Mouse (Mus musculus): Measurements from ENCODE around the gene Wdr1. TPM values are rescaled to one million over a fixed set of nuclear protein-coding genes. Genes with fewer than 3 reads are reported as not detected.

The Wdr1 gene
- 104 TPM for polyA plus RNA-seq (2015; fragmentation: Illumina TruSeq; extraction: RNeasy Lipid Tissue Mini Kit (QIAGEN cat#74804); ENCODE audit: low read depth, low replicate concordance)

GRCm38 (mm10) chr5:38563121-38563520 is at the start of gene Wdr1:
Gene Wdr1, minus strand, starts transcription at chr5:38563221.

GRCm38 (mm10) chr5:38502992-38503391 is 60.0 kb downstream of the Wdr1 start, which contains the start of gene Slc2a9:
Gene Slc2a9, minus strand, starts transcription at chr5:38503143.

Other genes with a start within 250 kb of the Wdr1 start
- 2.9 TPM for gene Drd5, start 243.9 kb downstream of the Wdr1 start, polyA plus RNA-seq (2015; fragmentation: Illumina TruSeq; extraction: RNeasy Lipid Tissue Mini Kit (QIAGEN cat#74804); ENCODE audit: low read depth, low replicate concordance)
- gene Slc2a9, start 60.1 kb downstream of the Wdr1 start, polyA plus RNA-seq (2015; fragmentation: Illumina TruSeq; extraction: RNeasy Lipid Tissue Mini Kit (QIAGEN cat#74804); ENCODE audit: low read depth, low replicate concordance), result 1.9 TPM
- gene Zfp518b, start 121.6 kb upstream of the Wdr1 start, polyA plus RNA-seq (2015; fragmentation: Illumina TruSeq; extraction: RNeasy Lipid Tissue Mini Kit (QIAGEN cat#74804); ENCODE audit: low read depth, low replicate concordance), result 6.6 TPM

Data from brain, adult 10 weeks (tissue).